Mouse (Mus musculus) forebrain, postnatal 0 days (tissue): ENCODE measurements at regions not wholly inside any gene's neighbourhood (a gene's known extent, or its start where the extent isn't known, plus 50 kb on each side); places are given as distances from the start of the nearest gene placed in this dataset.
A peak's percentile ranks its signal among the peaks of the same experiment; 100 is the strongest.

Source experiments
- ATAC-seq: fragments of 200-750 bp; cut with Nextera tagmentation; 2 replicates; pipeline ENCODE4 v1.8.0; 2017; ENCODE audit warnings: mild to moderate bottlenecking, moderate library complexity
- DNase-seq: peaks from one replicate; pipeline ENCODE4 v3.0.0-alpha.2; 2015
- H3K27ac ChIP-seq: fragments of 300-500 bp; sonication (generic); 2 replicates; pipeline ENCODE4 v1.5.1; 2014; ENCODE audit warnings: low read depth, mild to moderate bottlenecking, antibody characterized with exemption, low read length, moderate library complexity, mixed read lengths
- H3K27me3 ChIP-seq: fragments of 300-500 bp; sonication (generic); 2 replicates; pipeline ENCODE4 v1.6.1; 2014; ENCODE audit warnings: mild to moderate bottlenecking, low read length, mixed read lengths; ENCODE audit not compliant: insufficient read depth
- H3K36me3 ChIP-seq: fragments of 300-500 bp; sonication (generic); 2 replicates; pipeline ENCODE4 v1.6.1; 2014; ENCODE audit warnings: mild to moderate bottlenecking, moderate library complexity; ENCODE audit not compliant: insufficient read depth
- H3K4me1 ChIP-seq: fragments of 300-500 bp; sonication (generic); 2 replicates; pipeline ENCODE4 v1.6.1; 2014; ENCODE audit warnings: antibody characterized with exemption; ENCODE audit not compliant: insufficient read depth
- H3K4me2 ChIP-seq: fragments of 300-500 bp; sonication (generic); 2 replicates; pipeline ENCODE4 v1.6.1; 2014; ENCODE audit warnings: low read depth, mild to moderate bottlenecking, moderate library complexity
- H3K4me3 ChIP-seq: fragments of 300-500 bp; sonication (generic); 2 replicates; pipeline ENCODE4 v1.5.1; 2014; ENCODE audit warnings: low read depth, low read length, mixed read lengths
- H3K9ac ChIP-seq: fragments of 300-500 bp; sonication (generic); 2 replicates; pipeline ENCODE4 v1.6.1; 2014; ENCODE audit warnings: mild to moderate bottlenecking
- H3K9me3 ChIP-seq: fragments of 300-500 bp; sonication (generic); 2 replicates; pipeline ENCODE4 v1.6.1; 2016; ENCODE audit warnings: low read length
- CTCF ChIP-seq: sonication (generic); IDR thresholded peaks from 2 replicates; pipeline ENCODE4 v1.5.1; 2016; ENCODE audit warnings: antibody characterized with exemption, control low read depth, low read depth
- WGBS: fragments of 180-500 bp; shearing (Covaris S2); extraction: QIAGEN DNeasy Blood & Tissue Kit; methylation state at CpG from one replicate; pipeline ENCODE4 v1.1.7; 2014; 5-methylcytosine and 5-hydroxymethylcytosine counted together

DNA sequence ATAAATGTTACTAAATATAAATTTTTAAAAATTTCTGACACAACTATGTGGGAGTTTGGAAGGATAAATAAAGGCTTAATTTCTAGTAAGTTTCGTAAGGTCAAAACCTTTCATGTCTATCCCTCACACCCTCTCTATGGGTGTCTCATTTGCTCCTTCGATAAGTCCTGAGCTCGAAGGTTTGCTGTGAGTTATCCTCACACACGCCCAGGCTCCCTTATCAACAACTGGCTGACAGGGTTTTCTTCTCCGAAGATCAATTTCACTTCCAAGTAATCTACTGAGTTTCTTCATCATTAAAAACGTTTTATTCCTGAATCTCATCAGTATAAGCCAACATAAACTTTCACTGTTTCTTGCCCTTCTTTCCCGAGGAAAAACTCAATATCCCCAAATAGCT is 416.0 kb upstream of the Nudt12 start:
- H3K4me2 ChIP-seq, result no peak overlapping the region
- TF ChIP-seq CTCF, result no peak
- no peak for ATAC-seq
- no peak overlapping the region for H3K4me3 ChIP-seq
- no peak overlapping the region for H3K9ac ChIP-seq
- no peaks in the 10 kb centered on the region for H3K4me1 ChIP-seq
- H3K9me3 ChIP-seq, result no peaks in the 10 kb centered on the region
- H3K36me3 ChIP-seq, result no peaks in the 10 kb centered on the region
- no peak overlapping the region for H3K27ac ChIP-seq
- 69% methylated on average over 7 of the region's 7 CpGs for WGBS
- H3K27me3 ChIP-seq, result no peaks in the 10 kb centered on the region
- no peak for DNase-seq

DNA sequence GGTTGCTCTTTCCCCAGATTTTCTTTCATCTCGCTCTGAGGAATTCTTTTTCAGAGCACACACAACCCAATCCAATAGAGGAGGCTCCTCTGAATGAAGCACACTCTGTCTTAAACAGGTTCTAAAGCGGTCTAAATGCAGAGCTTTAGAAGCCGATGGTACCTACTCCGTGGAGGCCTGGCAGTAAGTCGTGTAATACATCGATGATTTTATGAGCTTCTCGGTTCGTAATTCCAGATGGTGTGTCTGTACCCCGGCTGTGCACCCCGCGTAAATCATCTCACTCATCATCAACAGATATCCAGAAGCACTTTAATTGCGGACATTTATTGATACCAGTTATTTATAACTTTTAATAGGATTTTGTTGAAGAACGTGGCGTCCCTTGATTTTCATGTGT is 408.3 kb upstream of the Nudt12 start:
- H3K9ac ChIP-seq, result no peak overlapping the region
- DNase-seq (peak; percentile 21), ATAC-seq (peak; percentile 18)
- no peaks in the 10 kb centered on the region for H3K9me3 ChIP-seq
- H3K27me3 ChIP-seq, result no peaks in the 10 kb centered on the region
- no peak overlapping the region for H3K4me3 ChIP-seq
- no peak overlapping the region; the same call in 1 of the 2 replicates for H3K4me2 ChIP-seq
- no peak overlapping the region for H3K27ac ChIP-seq
- no peaks in the 10 kb centered on the region for H3K36me3 ChIP-seq
- WGBS, result 77% methylated on average over 14 of the region's 14 CpGs
- H3K4me1 ChIP-seq, result no peaks in the 10 kb centered on the region
- no peak for TF ChIP-seq CTCF

DNA sequence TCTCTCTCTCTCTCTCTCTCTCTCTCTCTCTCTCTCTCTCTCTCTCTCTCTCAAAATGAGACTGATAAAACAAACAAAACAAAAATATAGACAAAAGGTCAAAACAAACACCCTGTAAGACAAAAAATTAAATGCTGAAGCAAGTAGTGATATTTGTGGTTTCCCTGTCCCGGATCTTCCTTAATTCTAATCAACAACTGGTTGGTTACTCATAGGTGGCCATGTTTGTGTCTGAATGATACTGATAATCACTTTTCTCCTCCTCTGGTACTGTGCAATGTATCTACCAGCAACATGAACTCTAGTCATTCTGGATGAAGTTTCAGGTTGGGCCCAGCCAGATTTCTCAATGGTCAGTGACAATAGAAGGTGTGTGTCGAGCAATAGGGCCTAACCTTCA is 396.1 kb upstream of the Nudt12 start:
- DNase-seq (no peak), ATAC-seq (no peak)
- 87% methylated on average over 2 of the region's 2 CpGs for WGBS
- H3K9ac ChIP-seq, result no peak overlapping the region
- H3K4me1 ChIP-seq, result no peaks in the 10 kb centered on the region
- H3K27ac ChIP-seq, result no peak overlapping the region
- H3K4me2 ChIP-seq, result no peak overlapping the region
- no peak overlapping the region for H3K4me3 ChIP-seq
- no peaks in the 10 kb centered on the region for H3K9me3 ChIP-seq
- no peak for TF ChIP-seq CTCF
- no peaks in the 10 kb centered on the region for H3K36me3 ChIP-seq
- H3K27me3 ChIP-seq, result no peaks in the 10 kb centered on the region

DNA sequence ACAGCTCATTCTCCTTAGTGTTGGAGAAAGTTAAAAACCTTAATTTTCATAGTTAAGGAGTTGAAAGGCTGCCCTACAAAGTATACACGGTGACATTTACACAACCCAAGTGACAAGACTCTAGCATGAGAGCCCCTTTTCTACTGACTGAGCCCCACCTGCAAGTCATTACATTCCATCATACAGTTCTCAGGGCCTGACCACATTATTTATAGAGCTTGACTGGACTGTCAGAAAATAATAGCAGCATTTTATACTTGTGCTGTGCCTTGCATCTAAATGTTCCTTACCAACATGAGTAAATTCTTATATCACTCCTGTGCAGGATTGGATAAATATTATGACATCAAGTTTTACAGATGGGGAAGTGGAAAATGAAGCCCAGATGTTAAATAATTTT is 391.4 kb upstream of the Nudt12 start:
- no peak for TF ChIP-seq CTCF
- H3K4me1 ChIP-seq, result no peaks in the 10 kb centered on the region
- H3K27me3 ChIP-seq, result no peaks in the 10 kb centered on the region
- H3K4me3 ChIP-seq, result no peak overlapping the region
- ATAC-seq (no peak), DNase-seq (no peak)
- no peak overlapping the region for H3K9ac ChIP-seq
- H3K27ac ChIP-seq, result no peak overlapping the region
- H3K4me2 ChIP-seq, result no peak overlapping the region
- H3K9me3 ChIP-seq, result no peaks in the 10 kb centered on the region
- WGBS, result 72% methylated on average over 1 of the region's 1 CpGs
- H3K36me3 ChIP-seq, result no peaks in the 10 kb centered on the region

DNA sequence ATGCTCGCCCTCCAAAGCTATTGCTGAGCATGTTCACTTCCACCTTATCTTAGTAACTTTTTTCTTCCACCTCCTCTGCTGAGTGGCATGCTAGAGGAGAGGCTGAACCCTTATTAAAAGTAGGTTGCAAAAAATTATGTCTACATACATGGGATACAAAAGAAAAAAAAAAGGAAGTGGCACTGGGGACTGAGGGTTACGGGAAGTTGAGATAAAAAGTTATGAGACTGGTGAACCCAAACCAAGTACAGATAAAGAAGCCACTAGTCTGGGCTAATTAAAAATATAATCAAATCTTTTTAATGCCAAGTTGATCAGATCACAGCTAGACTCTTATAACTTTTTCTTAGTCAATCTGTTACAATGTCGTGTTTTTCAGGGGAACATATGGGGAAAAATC is 384.2 kb upstream of the Nudt12 start:
- Histone ChIP-seq H3K27ac (no peak overlapping the region), H3K27me3 (no peaks in the 10 kb centered on the region), H3K4me3 (no peak overlapping the region), H3K36me3 (no peaks in the 10 kb centered on the region), H3K4me1 (no peaks in the 10 kb centered on the region), H3K9me3 (no peaks in the 10 kb centered on the region), H3K4me2 (no peak overlapping the region), H3K9ac (no peak overlapping the region)
- DNase-seq (no peak), ATAC-seq (no peak)
- 78% methylated on average over 3 of the region's 3 CpGs for WGBS
- no peak for TF ChIP-seq CTCF

DNA sequence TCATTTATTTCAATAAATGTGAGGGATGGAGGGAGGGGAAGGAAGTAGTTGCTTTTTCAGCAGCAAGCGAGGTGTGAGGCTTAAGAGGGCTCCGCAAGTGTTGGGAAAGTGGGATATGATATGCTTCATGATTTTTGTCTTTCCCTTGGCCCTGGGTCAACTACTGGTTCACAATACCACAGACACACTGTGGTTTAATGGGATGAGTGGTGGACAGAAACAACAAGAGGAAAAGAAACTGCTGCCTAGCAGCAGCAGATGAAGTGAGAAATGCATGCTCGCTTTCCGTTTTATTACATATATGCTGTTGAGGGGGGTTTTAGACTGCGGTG is 369.9 kb upstream of the Nudt12 start:
- H3K9me3 ChIP-seq, result no peaks in the 10 kb centered on the region
- no peak overlapping the region for H3K27ac ChIP-seq
- no peak overlapping the region for H3K4me3 ChIP-seq
- no peaks in the 10 kb centered on the region for H3K4me1 ChIP-seq
- 71% methylated on average over 5 of the region's 5 CpGs for WGBS
- ATAC-seq, result no peak
- H3K27me3 ChIP-seq, result no peaks in the 10 kb centered on the region
- H3K9ac ChIP-seq, result no peak overlapping the region
- no peaks in the 10 kb centered on the region for H3K36me3 ChIP-seq
- DNase-seq, result no peak
- no peak overlapping the region for H3K4me2 ChIP-seq
- no peak for TF ChIP-seq CTCF

DNA sequence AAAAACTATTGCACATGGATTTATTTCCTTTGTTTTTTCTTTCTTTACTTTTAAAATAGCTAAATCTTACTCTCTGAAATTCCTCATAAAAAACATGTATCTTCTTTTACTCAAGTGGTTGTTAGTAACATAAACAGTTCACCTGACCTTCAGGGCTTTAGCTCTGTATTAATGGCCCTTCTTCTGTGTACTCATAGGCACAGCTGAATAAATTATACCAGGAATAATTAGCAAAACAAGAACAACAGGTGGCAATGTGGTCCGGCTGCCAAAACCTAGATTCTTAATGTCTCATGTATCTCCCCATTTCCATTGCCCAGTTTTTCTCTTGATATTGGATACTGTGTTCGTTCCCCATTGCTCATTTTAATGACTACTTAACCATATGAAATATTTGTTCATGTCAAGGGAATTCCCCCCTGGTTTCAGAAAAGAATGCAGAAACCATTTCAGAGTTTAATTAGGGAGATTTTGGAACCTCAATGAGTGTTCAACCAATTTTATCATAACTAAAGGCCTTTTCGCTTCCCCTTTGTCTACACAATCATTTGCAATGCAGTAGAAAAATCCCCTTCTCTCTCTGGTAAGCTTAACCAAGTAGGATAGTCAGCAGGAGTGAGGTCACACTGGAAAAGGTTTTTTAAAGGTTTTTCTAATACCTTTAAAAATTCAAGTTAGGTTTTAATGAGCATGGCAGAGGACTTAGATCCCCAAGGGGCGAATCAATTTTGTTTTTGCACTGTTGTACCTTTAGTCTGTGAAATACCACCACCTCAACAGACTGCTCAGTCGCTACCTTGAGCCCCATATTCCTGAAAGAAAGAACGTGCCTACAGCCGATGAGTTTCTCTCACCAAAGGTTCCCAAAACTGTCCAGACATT is 369.3 kb upstream of the Nudt12 start:
- Histone ChIP-seq H3K27me3 (no peaks in the 10 kb centered on the region), H3K4me1 (no peaks in the 10 kb centered on the region), H3K27ac (no peak overlapping the region), H3K9ac (no peak overlapping the region), H3K9me3 (no peaks in the 10 kb centered on the region), H3K4me3 (no peak overlapping the region), H3K4me2 (no peak overlapping the region), H3K36me3 (no peaks in the 10 kb centered on the region)
- DNase-seq (no peak), ATAC-seq (no peak)
- 35% methylated on average over 7 of the region's 7 CpGs for whole genome bisulfite sequencing
- TF ChIP-seq CTCF, result no peak
